Mouse (Mus musculus) forelimb bud, embryonic 11.5 days (tissue): ENCODE measurements around the gene Zbtb48.

Source experiments
- DNase-seq: peaks from one replicate; pipeline ENCODE4 v3.0.0-alpha.2; 2012; ENCODE audit warnings: low read depth, low spot score

The Zbtb48 gene

DNA sequence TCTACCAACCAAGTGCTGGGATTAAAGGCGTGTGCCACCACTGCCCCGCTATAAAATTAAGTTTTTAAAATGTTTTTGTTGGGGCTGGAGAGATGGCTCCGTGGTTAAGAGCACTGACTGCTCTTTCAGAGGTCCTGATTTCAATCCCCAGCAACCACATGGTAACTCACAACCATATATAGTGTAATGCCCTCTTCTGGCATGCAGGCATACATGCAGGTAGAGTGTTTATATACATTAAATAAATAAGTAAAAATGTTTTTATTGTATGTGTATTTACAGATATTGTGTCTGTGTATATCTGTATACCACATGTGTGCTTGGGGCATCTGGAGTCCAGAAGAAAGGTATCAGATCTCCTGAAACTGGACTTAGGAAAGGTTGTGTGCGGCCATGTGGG lies 26.1 kb downstream of the Zbtb48 start:
- DNase-seq: no peak

DNA sequence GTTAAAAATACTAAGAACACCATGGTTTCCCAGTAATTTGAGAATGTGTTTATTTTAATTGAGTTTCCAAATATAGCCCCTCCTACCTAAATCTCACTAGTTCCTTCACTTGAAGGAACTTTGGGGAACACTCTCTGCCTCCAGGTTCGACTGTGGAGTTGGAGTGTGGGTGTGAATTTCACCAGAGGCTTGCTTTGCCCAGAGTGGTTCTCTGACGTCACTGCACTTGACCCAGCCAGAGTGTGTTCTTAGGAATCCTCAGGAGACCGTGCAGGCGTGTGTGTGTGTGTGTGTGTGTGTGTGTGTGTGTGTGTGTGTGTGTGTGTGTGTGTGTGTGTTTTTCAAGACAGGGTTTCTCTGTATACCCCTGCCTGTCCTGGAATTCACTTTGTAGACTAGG lies 26.6 kb downstream of the Zbtb48 start:
- no peak for DNase-seq

DNA sequence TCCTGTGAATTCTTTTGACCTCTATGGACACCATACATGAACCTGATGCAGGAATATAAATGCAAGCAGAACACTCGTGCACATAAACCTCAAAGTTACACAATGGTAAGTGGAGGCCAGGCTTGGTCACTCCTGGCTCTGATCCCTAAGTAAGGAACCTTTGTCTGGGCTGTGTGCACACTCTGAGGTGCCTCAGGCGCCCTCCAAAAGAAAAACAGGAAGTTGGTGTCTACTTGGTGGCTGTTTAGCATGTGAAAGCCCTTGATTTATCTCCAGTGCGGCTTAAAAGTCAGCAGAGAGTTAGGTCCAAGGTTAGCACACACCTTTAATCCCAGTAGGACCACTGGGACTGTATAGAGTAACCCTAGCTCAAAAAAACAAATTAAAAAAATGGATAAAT lies 28.0 kb downstream of the Zbtb48 start:
- no peak for DNase-seq

DNA sequence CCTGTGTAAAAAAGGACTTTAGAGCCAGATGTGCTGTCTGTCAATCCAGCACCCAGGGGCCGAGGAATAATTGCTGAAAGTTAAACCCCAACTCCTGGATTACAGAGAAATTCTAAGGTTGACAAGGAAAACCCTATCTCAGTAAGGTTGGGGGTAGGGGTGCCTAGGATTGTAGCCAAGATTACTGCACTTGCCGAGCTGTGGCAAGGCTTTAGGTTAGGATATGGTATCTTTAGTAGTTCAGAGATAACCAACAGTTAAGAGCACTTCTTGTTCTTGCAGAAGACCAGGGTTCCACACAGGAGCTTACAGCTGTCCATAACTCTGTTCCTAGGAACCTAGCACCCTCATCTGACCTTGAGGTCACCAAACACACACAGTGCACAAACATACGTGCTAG lies 29.8 kb downstream of the Zbtb48 start:
- no peak for DNase-seq

DNA sequence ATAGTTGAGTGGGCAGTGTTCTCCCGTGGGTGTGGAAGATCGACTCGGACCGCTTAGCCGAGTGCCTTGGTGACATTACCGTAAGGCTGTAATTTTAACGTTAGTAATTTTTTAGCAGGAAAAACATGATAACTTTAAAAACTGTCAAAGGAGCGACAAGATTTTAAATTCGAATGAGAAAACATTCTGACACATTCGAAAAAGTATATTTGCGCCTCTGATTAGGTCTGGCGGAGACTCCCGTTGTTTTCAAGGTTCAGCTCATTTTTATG lies 30.6 kb downstream of the Zbtb48 start:
- DNase-seq: no peak

DNA sequence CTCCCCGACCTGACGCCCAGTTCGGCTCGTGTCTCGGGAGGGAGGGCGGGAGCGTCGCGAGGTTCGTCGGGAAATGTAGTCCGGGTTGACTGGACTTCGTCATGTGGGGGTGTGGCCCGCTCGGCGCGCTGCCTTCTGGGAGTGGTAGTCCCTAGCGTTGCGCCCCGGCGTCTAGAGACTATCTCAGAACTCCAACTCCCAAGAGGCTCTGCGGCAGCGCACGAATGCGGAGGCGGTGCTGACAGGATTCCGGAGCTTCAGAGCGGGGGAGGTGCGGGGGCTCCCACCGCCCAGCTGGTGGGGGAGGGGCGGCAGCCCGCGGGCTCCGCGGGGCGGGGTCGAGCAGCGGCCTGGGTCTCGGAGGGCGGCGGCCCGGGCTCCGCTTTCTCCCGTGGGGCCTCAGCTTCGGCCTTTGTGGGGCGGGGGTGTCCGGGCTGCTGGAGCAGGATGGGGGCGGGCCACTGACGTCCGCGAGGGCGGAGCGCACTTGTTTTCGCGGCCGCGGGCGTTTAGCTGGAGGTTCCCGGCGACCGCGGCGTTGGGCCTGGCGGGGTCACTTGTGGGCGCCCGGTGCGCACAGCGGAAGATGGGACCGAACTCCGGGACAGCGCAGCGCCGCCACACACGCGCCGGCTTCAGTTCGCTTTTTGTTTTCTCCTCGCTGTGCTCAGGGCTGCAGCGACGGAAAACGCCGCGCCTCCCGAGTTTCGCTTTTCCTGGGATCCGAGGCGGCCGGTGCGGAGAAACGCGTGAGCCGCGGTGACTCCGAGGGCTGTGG lies 31.1 kb downstream of the Zbtb48 start, which contains the start of gene Phf13:
Gene Phf13 (minus strand): TSS at position 86 of the 778 bp plus-strand sequence.
- DNase-seq: peak; percentile 100

DNA sequence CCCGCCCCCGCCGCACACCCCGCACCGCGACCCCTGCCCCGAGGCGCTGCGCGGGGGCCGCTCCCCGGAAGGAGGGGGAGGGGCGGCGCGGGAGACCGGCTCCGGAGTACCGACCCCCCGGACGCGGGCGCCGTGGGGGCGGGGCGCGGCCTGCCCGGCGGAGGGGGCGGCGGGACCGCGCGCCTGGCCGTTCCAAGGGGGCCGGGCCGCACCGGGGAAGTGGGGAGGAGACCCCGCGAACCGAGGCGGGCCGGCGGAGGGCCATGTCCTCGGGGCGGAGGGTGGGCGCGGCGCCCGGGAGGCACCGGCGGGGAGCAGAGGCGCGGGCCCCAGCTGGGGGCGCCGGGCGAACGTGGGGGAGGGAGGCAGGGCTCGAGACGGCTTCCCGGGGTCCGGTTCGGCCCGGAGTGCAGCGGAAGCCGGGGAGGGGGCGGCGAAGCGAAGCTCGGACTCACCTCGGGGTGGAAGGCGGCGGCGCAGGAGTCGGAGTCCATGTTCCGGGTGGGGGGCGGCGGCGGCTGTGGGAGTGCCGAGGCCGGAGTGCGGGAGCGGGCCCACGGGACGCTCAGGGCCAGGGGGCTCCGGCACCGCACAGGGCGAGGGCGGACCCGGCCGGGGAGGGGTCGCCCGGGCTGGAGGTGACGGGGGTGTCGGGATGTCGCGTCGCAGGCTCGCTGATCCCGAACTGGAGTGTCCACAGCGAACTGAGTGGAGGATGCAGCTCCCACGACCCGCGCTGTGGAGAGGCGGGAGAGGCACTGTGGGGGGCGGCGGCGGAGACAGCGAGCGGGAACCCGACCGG lies 31.9 kb downstream of the Zbtb48 start:
- DNase-seq: no peak

DNA sequence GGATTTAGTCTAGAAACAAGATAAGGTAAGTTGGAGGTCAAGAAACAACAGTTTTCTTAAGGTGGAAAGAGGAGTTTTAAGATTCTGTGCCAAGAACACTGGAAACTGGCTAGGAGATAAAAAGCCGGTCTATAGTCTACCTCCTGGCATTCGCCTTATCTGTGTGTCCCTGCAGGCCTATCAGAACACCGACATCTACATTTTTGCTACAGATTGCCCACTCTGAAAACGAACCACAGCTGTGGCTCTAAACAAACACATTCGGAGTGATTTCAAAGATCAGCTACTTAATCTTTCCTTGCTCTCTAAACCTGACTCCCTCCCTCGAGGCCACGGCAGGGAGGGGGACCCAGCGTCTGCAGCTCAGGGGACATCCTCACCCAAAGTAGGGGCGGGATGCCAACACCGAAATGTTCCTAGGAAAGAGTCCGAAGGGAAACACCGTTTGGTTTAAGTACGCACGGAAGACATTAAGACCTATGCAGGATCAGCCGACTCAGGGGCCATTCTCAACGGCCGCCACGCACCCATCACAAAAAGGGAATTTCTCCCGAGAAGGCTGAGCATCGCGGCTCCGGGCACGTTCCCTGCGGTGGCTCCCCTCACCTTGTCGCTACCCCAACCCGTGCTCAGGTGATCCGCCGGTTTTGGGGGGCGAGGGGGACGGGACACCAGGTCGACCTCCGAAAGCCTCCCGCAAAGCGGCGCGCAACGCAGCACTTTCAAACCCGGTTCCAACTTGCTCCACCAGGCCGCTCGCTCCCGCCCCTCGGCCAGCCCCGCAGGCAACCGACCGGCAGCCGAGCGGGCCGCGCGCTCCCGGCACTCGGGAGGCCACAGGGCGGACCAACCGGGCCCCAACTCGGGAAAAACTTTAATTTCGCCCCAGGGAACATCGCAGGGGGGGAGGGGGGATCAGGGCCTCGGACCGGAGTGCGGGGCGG lies 33.0 kb downstream of the Zbtb48 start:
- no peak for DNase-seq

DNA sequence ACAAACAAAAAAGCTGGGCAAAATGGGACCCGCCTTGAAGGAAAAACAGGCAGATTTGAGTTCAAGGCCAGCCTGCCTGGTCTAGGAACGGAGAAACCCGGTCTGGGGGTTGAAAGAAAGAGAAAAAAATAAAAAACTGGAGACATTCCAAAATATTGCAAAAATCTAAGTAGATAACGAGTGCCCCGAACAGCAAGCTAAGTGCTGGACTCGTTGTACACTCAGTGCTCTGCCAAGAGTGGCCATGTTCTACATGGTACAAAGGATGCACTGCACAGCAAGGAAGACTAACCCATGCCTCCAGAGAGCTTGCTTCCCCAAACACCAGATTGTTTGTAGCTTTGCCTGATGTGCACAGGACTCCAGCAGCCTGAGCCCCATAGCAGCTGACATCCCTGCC lies 34.4 kb downstream of the Zbtb48 start:
- DNase-seq: no peak

DNA sequence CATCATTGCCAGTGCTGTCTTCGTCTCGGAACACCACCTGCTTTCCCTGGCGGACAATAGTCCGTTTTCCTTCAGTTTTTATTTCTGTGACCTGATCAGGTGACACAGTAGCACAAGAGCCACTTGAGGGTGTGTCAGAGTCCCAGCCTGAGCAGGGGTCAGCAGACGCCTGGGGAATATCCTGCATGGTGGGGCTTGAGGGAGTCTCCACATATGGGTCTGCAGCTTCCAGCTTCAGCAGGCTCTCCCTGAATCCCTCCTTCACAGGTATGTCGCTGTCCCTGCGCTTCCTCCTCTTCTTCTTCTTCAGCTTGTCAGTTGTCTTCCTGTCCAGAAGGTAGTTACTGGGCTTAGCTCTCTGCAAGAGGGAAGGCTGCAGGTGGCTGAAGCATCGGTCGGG lies 35.4 kb downstream of the Zbtb48 start:
- DNase-seq: no peak

DNA sequence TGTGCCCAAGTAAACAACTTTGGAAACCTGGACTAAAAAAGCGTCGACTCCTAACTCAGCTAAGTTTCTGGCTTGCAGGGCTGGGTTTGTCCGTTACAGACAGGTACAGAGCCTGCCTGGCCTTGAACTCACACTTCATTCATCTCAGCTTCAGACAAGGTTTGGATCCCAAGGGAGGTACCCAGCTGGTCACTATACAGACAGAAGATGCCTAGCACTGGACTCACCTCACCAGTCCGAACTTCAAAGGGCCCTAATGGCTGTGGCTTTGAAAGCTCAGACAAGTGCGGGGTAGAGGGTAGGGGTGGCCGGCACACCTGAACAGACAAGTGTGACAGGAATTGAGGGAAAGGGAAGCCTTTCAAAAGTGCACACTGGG lies 38.4 kb downstream of the Zbtb48 start:
- DNase-seq: no peak

DNA sequence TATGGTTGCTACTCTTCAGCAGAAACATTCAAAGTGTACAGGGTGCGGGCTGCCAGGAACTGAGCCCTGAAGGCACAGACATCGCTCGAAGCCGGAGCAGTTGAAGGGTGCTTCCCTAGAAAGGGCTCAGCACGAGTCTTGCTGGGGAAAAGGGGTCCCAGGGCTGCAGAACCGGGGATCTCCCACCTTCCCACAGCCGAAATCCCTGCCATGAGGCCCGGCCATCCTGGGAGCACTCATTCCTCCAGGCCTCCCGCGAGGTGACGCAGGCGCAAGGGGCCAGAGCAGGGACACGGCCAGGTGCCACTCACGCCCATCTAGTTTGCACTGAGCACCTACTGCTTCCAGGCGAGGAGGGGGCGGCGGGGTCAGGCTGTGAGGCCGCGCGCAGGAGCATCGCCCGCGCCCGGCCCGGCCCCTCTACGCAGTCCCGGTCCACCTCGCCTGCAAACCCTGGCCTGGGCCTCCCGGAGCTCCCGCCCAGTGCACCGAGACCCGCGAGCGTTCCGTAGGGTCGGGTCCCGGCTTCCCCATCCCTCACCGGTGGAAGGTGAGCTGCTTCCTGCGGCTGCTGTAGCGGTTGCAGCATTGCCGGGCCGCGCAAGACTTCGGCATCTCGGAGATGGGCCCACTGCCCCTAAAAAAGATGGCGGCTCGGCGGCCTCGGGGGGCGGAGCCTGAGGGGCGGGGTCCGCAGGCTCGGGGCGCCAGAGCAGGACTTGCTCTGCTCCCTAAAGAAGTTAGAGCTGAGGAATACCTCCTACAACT lies 38.9 kb downstream of the Zbtb48 start, which contains the start of gene Thap3:
Gene Thap3 (minus strand): TSS at position 656 of the 768 bp plus-strand sequence.
- DNase-seq: peak; percentile 59

DNA sequence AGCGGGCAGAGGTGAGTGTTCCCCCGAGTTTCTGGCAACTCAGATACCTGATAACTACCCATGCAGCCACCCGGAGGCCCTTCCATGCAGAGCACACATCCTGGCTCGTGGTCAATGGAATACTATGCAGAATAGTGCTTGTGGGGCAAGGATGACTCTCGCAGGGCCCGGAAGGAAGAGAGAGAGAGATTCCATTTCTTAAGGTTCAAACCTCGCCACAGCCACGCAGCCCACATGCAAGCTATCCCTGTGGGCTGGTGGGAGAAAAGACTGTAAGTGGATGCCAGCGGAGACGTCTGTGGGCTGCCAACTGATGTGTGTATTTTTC lies 39.5 kb downstream of the Zbtb48 start:
- no peak for DNase-seq

DNA sequence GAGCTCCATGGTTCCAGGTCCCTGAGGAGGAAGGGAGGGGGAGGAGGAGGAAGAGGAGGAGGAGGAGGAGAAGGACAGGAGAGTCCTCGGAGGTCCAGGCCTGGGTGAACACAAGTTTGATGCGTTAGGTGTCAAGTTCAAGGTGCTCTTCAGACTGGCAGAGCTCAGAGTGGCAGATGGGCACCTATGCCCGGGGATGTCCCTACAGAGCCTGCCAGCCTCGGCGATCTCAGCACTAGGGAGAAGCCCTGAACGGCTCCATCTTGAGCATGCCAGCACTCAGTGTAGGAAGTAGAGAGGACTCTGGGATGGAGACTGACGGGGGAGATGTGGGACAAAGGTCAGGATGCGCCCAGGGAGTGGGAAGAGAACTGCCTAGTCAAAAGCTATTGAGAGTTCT lies 40.8 kb downstream of the Zbtb48 start:
- DNase-seq: no peak

DNA sequence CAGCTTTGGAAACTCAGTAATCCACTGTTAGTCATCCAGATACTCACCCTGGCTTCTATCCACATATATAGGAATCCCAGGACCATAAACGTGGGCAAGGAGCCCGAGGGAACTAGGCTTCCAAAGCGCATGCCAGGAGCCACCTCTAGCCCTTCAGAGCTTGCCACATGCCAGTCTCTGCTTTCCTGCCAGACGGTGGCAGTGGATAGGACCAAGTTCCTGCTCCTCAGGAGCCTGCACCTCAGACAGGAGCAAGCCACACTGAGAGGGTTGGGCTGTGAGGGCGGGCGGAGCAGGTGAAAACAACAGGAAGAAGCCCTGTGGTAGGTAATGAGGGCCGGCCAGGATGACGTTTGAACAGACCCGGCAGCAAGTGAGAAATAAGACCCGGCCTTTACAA lies 41.6 kb downstream of the Zbtb48 start:
- no peak for DNase-seq

DNA sequence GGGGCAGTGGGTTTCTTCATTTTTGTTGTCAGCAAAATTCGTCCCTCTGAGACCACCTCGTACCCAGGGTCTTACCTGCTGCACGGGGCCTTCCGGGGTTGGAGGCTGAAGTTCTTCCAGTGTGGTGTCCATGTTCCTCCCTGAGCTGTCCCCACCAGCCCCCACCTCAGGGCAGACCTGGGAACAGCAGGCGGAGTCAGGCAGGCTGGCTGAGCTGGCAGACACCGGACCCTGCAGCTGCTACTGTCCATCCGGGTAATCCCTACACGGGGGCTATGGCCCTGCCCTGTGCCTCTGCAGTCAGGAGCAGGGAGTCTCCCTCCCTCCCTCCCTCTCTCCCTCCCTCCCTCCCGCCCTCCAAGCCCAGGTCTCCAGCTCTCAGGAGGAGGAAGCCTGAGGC lies 43.9 kb downstream of the Zbtb48 start:
- DNase-seq: no peak

DNA sequence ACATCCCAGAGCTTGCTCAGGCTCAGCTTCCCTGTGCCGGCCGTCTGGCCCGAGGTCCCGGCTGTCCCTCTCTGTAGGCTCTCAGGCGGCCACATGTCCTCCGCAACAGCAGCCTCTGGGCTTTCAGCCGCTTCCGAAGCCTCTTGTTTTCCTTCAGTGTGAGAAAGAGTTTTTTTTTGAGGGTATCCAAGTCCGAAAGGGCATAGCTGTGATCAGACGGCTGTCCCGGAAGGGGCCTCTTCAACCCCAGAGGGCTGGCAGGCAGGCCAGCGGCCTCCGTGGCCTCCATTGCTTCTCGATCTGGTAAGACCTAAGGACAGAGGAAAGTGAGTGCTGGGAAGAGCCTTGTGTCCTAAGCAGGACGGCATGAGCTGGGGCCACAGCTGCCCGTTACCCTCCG lies 44.4 kb downstream of the Zbtb48 start:
- no peak for DNase-seq

DNA sequence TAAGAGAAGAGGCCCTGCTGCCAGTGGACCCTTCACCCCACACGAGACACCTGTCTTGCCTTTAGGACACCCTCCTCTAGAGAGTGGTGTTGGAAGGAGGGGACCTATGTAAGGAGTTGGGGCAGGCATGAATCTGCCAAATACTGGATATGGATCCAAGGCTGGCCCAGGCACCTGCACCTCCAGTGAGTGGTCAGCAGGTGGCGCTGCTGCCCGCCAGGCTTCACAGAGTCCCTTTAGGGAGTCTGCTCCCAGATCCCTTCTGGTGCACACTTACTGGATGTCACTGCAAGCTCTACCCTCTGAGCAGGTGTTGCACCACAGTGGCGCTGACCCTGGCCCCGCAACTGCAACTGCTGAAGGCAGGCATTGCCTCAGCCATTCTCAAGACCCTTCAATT lies 46.1 kb downstream of the Zbtb48 start:
- peak; percentile 76 for DNase-seq

DNA sequence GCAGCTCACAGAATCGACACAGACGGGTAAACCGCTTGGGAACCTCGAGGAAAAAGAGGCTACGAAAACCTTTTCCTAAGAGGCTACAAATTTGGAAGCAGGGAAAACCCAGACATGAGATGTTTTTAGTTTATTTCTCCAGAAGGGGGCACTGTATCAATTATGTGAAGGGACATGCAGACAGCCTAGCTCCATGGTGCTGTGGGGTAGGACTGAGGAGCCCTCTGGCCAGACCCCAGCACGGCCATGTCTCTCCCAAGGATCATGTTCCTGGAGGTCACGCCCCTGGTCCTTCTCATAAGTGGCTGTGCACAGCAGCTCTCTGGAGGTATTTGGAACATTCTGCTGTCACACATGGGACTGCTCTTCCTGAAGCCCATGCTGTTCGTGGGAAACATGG lies 46.8 kb downstream of the Zbtb48 start:
- DNase-seq: no peak

DNA sequence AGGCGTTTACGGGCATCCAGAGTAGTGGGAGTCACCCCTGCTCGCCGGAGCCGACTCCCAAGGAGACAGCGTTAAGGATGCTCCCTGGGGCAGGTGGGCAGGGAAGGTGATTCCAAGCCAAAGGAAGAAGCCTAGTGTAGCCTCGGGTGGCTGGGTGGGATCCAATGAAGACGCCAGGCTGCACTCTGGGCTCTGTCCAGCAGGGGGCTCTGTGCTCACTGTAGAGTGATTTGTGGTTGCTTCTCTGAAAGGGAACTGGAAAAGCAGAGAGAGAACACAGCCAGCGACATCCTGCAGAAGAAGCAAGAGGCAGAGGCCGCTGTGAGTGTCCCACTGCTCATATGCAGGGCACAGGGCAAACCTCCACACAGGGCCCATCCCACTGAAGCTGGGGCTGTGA lies 49.7 kb downstream of the Zbtb48 start:
- peak; percentile 69 for DNase-seq

DNA sequence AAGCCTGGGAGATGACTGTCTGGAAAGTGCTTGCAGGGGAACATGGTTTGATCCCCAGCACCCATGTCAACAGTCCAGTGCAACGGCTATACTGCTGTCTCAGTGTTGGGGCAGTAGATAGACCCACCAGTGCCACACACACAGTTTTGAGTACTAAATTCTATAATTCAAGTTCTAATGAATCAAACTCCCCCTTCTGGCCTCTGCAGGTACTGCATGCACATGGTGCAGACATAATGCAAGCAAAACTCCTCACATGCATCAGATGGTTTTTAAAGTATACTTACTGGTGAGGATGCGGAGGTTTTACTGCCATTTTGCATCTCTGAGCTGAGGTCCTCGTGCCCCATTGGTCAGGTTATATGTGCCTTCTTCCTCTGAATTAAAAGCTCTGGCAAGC lies 52.0 kb downstream of the Zbtb48 start:
- DNase-seq: peak; percentile 52
